Mouse (Mus musculus): ENCODE measurements around the gene Fis1. TPM values are rescaled to one million over a fixed set of nuclear protein-coding genes. Genes with fewer than 3 reads are reported as not detected.
"Not testable (repeated sequence)": the region's sequence is repeated elsewhere in the genome, so short reads cannot be mapped to it uniquely, and the experiment has no call there.

Fis1 gene
- total RNA-seq, 2 experiments from 2014 or later = 184 to 185 TPM

DNA sequence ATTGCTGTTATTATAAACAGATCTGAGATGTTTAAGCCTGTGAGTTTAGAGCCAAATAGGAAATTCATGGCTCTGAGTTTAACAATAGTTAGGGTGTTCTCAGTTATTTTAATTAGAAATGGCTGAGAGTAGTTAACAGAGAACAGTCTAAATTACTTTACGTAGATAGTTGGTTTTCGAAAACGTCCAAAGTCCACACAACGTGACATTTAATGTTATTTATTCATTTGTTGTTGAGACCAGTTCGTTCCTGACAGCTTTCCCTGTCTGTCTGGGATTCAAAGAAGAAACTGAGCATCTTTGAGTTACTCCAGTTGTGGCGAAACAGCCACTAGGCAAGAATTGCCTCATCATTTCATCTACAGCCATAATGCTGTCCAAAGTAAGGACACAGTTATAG lies 13.0 kb upstream of the Fis1 start:
- DNase-seq (ENCODE audit: low spot score in 2 of 2) = not testable (repeated sequence)

DNA sequence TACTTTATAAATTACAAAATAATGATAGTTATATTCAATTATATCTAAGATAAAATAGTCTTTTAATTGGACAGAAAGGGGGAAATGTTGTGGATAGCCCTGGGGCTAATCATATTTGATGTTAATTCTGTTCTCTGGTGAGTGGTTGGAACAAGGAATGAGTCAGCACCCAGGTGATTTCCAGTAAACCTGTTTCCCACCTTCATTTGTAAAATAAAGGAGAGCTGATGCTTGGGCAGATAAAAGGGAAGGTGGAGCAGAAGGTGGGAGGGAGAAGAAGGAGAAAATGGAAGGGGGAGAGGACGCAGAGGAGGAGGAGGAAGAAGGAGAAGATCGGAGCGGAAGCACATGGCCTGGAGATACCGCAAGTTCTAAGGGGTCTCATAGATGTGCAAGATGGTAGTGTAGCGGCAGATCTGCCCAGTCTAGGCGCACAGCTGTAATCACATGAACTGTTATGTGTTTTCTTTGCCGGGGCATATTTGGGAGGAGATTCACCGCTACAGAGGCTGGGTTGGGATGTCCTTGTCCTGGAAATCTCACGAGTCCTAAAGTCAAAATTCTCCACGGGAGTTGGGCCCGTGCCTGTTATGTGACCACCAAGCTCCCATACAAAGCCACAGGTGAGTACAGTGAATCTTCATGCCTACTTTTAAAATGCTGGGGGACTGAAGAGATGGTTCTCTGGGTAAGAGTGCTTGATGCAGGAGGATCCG lies 12.1 kb upstream of the Fis1 start:
- DNase-seq (ENCODE audit: low spot score in 2 of 2) = no peak

DNA sequence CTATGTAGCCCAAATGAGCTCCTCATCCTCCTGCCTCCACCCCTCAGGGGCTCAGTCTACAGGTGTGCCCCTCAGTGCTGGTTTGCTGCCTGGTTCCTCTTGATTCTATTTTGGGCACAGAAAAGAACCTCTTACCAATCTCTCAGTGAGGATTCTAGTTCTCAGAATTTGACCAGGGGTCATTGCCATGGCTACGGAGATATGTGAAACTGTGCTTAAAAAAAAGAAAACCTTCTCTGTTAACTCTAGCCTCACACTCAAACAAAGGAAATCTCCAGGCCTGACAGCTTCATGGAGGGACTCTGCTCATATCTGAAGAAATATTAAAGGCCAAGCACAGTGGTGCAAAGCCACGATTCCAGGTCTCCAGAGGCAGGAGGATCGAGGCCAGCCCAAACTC lies 10.3 kb upstream of the Fis1 start:
- no peak for DNase-seq (ENCODE audit: low spot score in 2 of 2)

DNA sequence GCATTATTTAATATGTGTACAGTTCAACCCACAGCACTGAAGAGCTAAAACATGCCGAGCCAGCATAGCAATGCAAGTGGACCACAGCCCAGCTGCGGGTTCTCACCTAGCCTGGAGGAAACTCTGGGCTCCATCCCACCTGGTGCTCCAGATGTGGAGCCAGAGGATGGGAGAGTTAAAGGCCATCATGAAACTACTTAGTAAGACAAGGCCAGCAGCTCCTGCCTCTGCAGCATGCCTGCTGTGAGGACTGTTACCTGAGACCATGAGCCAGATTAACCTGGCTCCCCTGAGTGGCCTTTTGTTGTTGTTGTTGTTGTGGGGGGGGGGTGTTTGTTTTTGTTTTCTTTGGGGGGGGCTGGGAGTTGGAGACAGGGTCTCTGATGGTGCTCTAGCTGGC lies 9.7 kb upstream of the Fis1 start:
- DNase-seq (ENCODE audit: low spot score in 2 of 2) = no peak

DNA sequence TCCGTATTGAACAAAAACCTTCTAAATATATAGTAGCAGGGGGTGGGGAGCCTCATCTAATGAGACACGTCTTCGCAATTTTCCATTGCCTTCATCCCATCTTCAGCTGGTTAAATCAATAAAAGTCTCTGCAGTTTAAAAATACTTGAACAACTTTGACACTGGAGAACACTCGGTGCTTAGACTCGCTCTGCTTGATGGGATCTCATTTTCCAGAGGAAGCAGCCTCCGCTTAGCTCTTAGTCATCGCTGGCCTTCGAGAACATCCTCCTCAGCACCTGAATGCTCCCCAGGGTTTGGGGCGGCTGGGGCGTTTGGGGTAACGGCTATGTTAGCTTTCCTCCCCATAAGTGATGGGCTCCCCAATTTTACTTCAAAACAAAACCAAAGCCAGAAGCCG lies 8.0 kb upstream of the Fis1 start:
- no peak for DNase-seq (ENCODE audit: low spot score in 2 of 2)

DNA sequence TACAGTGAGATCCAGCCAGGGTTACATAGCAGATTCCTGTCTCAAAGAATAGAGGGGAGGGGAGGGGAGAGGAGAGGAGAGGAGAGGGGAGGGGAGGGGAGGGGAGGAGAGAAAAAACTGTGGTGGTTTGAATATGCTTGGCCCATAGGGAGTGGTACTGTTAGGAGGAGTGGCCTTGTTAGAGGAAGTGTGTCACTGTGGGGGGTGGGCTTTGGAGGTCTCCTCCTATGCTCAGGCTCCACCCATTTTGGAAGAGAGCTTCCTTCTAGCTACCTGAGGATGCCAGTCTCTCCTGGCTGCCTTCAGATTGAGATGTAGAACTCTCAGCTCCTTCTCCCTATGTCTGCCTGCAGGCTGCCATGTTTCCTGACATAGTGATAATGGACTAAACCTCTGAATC lies 5.2 kb upstream of the Fis1 start:
- DNase-seq (ENCODE audit: low spot score in 2 of 2) = no peak

DNA sequence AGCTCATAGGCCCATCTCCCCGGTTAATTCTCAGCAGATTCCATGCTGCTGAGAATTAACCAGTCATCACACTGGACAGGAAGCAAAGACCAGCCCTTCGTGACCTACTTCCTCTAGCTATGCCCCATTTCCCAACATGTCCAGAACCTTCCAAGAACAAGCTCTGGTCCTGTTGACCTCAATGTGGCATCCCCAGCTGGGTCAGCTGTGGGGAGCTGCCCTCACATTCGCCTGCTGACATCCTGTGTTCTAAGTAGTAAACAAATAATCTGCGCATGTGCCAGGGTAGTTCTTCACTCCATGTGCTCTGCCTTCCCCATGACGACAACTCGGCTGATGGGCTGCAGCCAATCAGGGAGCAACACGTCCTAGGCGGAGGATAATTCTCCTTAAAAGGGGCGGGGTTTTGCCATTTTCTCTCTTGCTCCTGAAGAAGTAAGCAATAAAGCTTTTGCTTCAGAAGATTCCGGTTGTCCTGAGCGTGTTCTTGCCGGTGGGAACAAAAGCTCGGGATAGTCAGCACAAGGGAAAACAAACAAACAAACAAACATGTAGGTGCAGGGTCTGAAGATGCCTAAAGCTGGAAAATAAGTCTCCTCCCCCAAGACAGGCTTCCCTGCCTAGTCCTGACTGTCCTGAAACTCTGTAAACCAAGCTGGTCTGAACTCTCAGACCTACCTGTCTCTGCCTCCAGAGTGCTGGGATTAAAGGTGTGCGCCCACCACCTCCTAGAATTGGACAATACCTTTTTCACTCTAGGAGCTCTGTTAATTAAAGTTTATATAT lies 3.3 kb upstream of the Fis1 start:
- not testable (repeated sequence) for DNase-seq (ENCODE audit: low spot score in 2 of 2)

DNA sequence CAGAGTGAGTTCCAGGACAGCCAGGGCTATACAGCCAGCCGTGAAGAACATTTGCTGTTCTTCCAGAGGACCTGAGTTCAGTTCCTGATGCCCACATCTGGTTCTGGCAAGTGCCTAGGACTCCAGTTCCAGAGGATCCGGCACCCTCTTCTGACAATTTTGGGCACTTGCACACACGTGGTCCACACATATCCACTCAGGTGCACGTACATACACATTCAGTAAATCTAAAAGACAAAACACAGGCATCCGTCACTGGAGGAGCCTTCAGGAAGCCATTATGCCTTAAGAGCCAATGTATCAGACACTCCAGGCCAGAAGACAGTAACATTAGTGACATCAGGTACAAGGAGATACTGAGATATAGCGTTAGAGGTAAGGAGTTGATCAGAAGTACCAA lies 2.6 kb upstream of the Fis1 start:
- DNase-seq (ENCODE audit: low spot score in 2 of 2) = no peak

DNA sequence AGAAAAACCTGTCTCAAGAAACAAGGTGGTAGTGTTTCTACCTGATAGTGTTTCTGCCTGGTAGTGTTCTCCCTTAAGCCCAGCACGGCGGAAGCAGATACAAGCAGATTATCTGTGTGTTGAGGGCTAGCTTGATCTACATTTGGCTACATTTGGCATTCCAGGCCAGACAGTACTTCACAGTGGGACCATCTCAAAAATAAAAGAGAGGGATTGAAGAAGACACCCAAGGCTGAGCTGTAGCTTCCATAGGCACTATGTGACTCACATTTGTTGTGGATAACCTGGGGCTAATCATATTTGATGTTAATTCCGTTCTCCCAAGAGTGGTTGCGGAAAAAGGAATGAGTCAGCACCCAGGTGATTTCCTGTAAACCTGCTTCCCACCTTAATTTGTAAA lies 922 bp upstream of the Fis1 start:
- DNase-seq (ENCODE audit: low spot score in 2 of 2) = no peak

DNA sequence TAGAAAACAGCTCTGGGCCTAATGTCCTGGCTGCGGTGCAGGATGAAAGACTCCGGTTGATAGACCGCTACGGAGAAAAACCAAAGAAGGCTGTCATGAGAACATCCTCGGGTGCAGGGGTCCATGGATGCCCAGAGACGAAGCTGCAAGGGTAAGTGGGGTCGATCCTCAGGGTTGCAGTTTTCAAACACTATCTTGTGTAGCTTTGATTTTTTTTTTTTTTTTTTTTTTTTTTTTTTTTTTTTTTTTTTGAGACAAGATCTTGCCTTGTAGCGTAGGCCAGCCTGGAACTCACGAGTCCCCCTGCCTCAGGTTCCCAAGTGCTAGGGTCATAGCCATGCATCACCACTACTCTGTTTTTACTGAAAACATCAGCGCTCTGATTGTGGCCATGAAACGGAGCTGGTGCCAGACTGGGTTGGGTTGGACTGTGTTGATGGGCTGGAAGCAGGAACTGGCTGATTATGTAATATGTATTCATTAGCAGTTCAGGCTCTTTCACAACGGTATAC lies 421 bp downstream of the Fis1 start:
- DNase-seq (ENCODE audit: low spot score in 2 of 2) = no peak

DNA sequence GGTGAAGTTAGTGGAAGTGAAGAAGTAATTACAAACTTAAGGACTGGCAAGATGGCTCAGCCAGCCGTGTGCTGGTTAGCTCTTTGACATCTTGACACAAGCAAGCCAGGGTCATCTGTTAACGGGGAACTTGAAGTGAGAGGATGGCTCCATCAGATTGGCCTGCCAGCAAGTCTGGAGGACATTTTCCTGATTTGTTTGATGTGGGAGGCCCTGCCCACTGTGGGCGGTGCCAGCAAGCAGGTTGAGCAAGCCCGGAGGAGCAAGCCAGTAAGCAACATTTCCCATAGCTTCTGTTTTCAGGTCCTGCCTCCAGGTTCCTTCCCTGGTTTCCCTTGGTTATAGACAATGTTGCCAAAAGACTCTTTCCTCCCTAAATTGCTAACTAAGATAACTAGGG lies 2.5 kb downstream of the Fis1 start:
- no peak for DNase-seq (ENCODE audit: low spot score in 2 of 2)

DNA sequence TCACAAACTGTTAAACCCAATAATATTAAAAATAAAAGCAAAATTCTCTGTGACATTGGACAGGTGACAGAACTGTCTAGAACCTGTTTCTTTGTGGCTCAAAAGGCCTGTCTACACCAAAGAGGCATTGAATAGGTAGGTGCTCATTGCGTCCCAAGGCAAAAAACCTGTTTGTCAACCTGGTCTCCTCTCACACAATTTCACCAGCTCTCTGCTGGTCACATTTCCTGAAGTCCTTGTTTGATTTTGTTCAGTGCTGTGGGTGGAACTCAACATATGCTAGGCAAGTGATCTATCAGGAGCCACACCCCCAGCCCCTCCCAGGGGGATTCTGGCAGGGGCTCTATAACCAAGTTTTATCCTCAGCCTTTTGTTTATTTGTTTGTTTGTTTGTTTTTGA lies 4.2 kb downstream of the Fis1 start:
- DNase-seq (ENCODE audit: low spot score in 2 of 2) = no peak

DNA sequence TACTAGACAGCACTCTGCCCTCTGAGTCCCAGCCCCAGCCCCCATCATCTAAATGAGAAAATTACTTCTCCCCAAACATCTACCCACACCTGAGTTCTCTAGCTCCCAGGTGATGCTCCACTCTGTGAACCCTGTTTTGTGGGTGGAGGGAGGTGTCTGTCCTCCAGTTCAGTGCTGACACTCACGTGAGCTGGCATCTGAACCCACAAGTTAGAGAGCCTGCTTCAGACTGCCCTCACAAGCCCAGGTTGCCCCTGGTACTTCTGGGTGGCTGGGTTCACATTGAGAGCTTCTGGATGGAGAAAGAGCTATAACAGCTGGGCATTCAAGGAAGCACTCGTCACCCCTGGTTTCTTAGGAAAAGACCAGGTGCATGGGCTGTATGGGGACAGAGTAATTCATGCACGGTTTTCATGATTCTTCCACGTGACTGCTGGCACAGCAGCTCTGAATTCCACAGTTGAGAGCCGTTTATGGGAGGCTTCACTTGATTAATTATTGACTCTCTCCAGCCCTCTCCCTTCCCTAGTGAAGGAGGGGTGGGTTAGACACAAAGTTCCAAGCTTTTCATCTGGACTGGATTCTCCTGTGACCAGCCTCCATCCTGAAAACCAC lies 6.0 kb downstream of the Fis1 start:
- DNase-seq (ENCODE audit: low spot score in 2 of 2) = no peak

DNA sequence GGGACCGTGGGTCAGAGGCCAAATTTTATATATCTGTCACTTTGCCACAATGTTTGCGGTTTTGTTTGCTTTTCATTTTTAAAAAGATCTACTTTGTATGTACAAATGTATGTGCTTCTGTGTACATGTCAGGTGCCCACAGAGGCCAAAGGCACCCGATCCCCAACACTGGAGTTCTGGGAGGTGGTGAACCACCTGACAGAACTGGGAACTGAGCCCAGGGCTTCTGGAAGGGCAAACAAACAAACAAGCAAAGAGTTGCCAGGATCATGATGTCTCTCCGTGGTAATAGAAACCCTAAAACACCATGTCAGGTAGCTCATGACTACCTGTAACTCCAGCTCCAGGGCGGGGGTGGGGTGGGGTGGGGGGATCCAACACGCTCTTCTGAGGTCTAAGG lies 7.0 kb downstream of the Fis1 start:
- no peak for DNase-seq (ENCODE audit: low spot score in 2 of 2)

DNA sequence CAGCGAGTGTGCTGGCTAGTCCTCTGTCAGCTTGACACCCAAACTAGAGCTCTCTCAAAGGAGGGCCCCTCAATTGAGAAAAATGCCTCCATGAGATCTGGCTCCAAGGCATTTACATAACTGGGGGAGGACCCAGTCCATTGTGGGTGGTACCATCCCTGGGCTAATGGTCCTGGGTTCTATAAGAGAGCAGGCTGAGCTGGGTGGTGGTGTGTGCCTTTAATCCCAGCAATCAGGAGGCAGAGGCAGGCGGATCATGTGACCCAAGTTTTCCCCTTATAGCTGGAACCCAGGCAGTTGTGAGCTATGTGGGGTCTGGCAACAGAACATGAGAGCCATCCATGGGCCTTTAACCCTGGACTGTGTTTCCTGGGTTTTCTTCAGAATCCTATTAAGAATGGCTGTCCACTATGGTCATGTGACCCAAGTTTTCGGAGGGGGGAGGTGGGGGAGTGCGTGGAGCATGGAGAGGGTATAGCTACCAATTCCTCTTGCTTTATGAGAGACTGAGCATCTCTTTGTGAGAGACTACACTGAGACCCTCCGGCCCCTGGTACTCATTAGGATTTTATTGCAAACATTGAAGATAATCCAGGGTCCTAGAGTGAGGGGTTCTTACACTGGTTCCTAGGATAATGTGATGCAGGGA lies 8.4 kb downstream of the Fis1 start:
- no peak for DNase-seq (ENCODE audit: low spot score in 2 of 2)

DNA sequence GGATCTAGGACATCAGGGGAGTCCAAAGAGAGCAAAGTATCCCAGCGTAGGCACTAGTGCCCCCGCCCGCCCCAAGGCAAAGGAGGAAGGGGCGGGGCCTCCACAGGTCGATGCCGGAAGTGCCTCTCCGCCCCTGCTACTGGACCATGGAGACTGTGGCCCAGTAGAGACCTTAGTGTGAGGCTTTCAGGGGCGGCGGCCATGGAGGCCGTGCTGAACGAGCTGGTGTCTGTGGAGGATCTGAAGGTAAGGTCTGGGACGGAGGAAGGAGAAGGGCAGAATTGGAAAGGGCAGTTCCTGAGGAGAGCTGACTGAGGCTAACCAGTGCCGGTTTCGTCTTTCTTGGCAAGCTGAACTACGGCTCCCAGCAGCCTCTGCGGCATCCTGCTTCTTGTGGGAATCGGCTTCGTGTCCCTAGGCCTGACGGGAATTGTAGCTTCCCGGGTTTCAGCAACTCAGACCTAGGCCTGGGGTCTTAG lies 8.9 kb downstream of the Fis1 start:
- DNase-seq (ENCODE audit: low spot score in 2 of 2) = peak; percentile 81 to 82

DNA sequence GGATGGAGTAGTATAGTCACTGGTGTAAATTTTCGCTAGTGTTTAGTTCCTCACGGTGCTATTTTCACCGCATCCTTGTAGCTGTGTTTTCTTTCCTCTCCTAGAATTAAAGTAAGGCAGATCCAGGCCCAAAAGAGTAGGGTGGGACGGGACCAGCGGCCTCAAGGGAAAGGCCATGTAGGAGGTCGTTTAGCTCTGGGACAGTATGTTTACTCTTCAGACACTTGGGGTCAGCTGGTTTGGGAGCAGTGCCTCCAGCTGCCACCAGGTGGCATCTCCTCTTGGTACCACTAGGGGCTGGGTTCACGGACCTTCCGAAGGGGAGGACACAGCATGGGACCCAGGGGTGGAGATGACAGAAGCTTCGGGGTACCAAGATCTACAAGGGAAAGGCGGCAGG lies 9.4 kb downstream of the Fis1 start:
- peak; percentile 73 to 80 for DNase-seq (ENCODE audit: low spot score in 2 of 2)

DNA sequence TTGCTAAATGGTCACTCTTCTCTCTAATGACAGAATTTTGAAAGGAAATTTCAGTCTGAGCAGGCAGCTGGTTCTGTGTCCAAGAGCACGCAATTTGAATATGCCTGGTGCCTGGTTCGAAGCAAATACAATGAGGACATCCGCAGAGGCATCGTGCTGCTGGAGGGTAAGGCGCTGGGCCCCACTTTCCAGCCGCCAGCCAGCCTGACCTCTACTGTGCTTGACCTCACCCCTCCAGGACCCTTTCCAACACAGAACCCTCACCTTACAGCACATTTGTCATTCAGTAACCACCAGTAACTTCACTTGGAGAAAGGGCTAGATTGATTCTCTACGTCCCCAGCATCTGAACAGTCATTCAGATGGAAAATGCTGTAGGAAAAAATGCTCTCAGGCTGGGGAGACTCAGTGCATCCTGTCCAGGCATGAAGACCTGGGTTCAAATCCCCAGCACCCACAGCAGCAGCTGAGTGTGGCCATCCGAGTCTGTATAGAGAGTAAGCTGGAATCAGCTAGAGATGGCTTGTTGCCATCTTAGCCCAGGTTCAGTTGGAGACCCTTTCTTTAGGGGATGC lies 10.0 kb downstream of the Fis1 start:
- DNase-seq (ENCODE audit: low spot score in 2 of 2) = no peak

DNA sequence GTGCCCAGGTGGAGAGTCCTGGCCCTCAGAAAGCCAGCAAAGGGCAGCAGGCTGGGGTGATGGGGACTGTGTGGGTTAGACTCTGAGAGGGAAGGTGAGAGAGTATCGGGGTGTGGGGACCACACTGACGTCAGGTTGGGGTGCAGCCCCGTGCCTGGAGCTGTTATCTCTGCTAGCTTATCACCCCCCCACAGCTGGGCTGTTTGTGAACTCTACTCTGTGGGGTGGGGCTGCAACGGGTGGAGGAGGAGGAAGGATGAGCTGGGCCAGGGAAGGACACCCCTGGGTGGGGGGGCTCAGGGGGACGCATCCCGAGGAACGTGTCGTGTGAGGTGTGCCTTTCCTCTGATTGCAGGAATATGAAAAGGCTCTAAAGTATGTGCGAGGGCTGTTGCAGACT lies 12.1 kb downstream of the Fis1 start:
- DNase-seq (ENCODE audit: low spot score in 2 of 2) = no peak

DNA sequence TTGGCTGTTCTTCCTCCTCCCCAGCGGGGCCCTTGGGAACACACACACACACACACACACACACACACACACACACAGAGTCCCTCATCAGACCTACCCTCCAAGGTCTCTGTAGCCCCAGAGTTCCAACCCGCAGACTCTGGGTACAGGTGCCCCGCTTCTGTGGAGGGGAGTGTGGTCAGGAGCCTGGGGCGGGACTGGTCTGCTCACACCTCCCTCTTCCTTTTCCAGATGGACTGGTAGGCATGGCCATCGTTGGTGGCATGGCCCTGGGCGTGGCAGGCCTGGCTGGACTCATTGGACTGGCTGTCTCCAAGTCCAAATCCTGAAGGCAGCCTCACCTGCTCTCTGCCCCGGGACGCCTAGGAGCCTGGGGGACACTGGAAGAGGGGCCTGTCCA lies 12.6 kb downstream of the Fis1 start:
- no peak for DNase-seq (ENCODE audit: low spot score in 2 of 2)

DNA sequence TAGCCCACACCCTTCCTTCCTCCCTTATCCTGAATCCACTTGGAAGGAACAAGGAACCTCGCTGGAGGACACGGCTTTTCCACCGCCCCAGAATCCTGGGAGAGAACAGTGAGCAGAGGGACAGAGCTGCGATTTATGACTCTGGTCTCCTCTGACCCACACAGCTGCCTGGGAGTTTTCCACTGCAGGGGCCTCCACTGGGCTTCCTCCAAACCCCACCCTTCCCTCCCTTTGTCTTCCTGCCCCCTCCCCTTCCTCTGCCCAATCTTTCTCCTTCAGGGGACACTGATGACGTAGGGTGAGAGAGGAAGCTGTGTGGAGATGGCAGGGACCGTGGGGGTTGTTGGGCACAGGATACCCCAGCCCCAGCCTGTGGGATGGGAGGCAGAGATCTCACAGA lies 13.3 kb downstream of the Fis1 start, which contains the start of gene Cldn15:
TSS of gene Cldn15 (plus strand) at position 286 of the 400 bp plus-strand sequence.
- no peak for DNase-seq (ENCODE audit: low spot score in 2 of 2)
